Mouse (Mus musculus): ENCODE measurements around the gene Dapp1.

GRCm38 (mm10) chr3:137974306-137974705 is 7.0 kb downstream of the Dapp1 start:
- TF ChIP-seq CTCF (IDR thresholded peaks at IDR 0.05; ENCODE audit: low read depth, low read length) (no peak), POLR2A (IDR thresholded peaks at IDR 0.05; ENCODE audit: borderline replicate concordance, low read depth, low read length) (no peak)

Measured in bone marrow macrophage, adult 2 months (primary cell).